Mouse (Mus musculus): Measurements from ENCODE around the gene Aff3.

The Aff3 gene

GRCm38 (mm10) chr1:38237831-38238230, 426.9 kb downstream of the Aff3 start:
- no peak for DNase-seq (ENCODE audit: low read depth, low spot score)

GRCm38 (mm10) chr1:38237027-38237787, 427.5 kb downstream of the Aff3 start:
- DNase-seq (ENCODE audit: low read depth, low spot score), result no peak

GRCm38 (mm10) chr1:38233121-38233520, 431.6 kb downstream of the Aff3 start:
- DNase-seq (ENCODE audit: low read depth, low spot score), result no peak

- DNase-seq (ENCODE audit: low read depth, low spot score), result no peak
Measured at GRCm38 (mm10) chr1:38230041-38230440, 434.7 kb downstream of the Aff3 start.

- DNase-seq (ENCODE audit: low read depth, low spot score), result no peak
Measured at GRCm38 (mm10) chr1:38228806-38229205, 435.9 kb downstream of the Aff3 start.

- DNase-seq (ENCODE audit: low read depth, low spot score), result no peak
Measured at GRCm38 (mm10) chr1:38225166-38225565, 439.6 kb downstream of the Aff3 start.

- DNase-seq (ENCODE audit: low read depth, low spot score), result peak; percentile 70
Measured at GRCm38 (mm10) chr1:38222160-38222559, 442.6 kb downstream of the Aff3 start.

- no peak for DNase-seq (ENCODE audit: low read depth, low spot score)
Measured at GRCm38 (mm10) chr1:38221431-38221830, 443.3 kb downstream of the Aff3 start.

- DNase-seq (ENCODE audit: low read depth, low spot score), result no peak
Measured at GRCm38 (mm10) chr1:38217912-38218795, 446.6 kb downstream of the Aff3 start.

GRCm38 (mm10) chr1:38217098-38217497, 447.7 kb downstream of the Aff3 start:
- DNase-seq (ENCODE audit: low read depth, low spot score), result no peak

- no peak for DNase-seq (ENCODE audit: low read depth, low spot score)
Measured at GRCm38 (mm10) chr1:38213377-38213776, 451.4 kb downstream of the Aff3 start.

GRCm38 (mm10) chr1:38212386-38212785, 452.4 kb downstream of the Aff3 start:
- DNase-seq (ENCODE audit: low read depth, low spot score), result no peak

- peak; percentile 63 for DNase-seq (ENCODE audit: low read depth, low spot score)
Measured at GRCm38 (mm10) chr1:38202475-38203183, 462.1 kb downstream of the Aff3 start.

- no peak for DNase-seq (ENCODE audit: low read depth, low spot score)
Measured at GRCm38 (mm10) chr1:38201796-38202195, 463.0 kb downstream of the Aff3 start.

GRCm38 (mm10) chr1:38199669-38200635, 464.8 kb downstream of the Aff3 start:
- no peak for DNase-seq (ENCODE audit: low read depth, low spot score)

- no peak for DNase-seq (ENCODE audit: low read depth, low spot score)
Measured at GRCm38 (mm10) chr1:38198393-38199029, 466.2 kb downstream of the Aff3 start.

- DNase-seq (ENCODE audit: low read depth, low spot score), result no peak
Measured at GRCm38 (mm10) chr1:38197145-38197682, 467.5 kb downstream of the Aff3 start.

- DNase-seq (ENCODE audit: low read depth, low spot score), result no peak
Measured at GRCm38 (mm10) chr1:38195721-38196120, 469.0 kb downstream of the Aff3 start.

- no peak for DNase-seq (ENCODE audit: low read depth, low spot score)
Measured at GRCm38 (mm10) chr1:38186227-38186545, 478.6 kb downstream of the Aff3 start.

GRCm38 (mm10) chr1:38185517-38186226, 479.1 kb downstream of the Aff3 start:
- DNase-seq (ENCODE audit: low read depth, low spot score), result peak; percentile 88

All from mesoderm, embryonic 11.5 days (tissue).